Mouse (Mus musculus) embryonic fibroblast, embryonic 13.5 days (primary cell): ENCODE data around the gene Map3k13.

Source experiments
- CTCF ChIP-seq: IDR thresholded peaks from 2 replicates; pipeline ENCODE4 v1.5.1; 2011; ENCODE audit warnings: mild to moderate bottlenecking, control low read depth, low read length, moderate library complexity, borderline replicate concordance; ENCODE audit not compliant: insufficient read depth
- POLR2A ChIP-seq: IDR thresholded peaks from 2 replicates; pipeline ENCODE4 v1.6.1; 2011; ENCODE audit warnings: low read depth, mild to moderate bottlenecking, control low read depth, low read length, moderate library complexity

- TF ChIP-seq CTCF (no peak), POLR2A (no peak)
Observed at GRCm38 (mm10) chr16:21857126-21857644, 63.0 kb downstream of the Map3k13 start.
